Comparison of ENCODE assay signal across 16 mouse cellular contexts in genomic region chr2:56909096-56909865, GRCm38 (mm10).
DNase-seq lines count a peak whose midpoint lies in the region; TF ChIP-seq lines count a peak whose summit lies in the region.
"Had no signal": no experiment of that assay in that cellular context is flagged by ENCODE, and none has a peak within 500 bp of the region (broad histone marks: within the 10 kb centered on the region; RNA-seq: fewer than 3 reads in every experiment).

No protein-coding gene starts in this region.

- H3K9me3 ChIP-seq in ES-E14 (ENCODE audit: control insufficient read depth, insufficient read depth, low read depth, low read length), result no peaks in the 10 kb centered on the region
- H3K9me3 ChIP-seq: forebrain, embryonic 13.5 days; forebrain, embryonic 15.5 days had no signal

- in situ Hi-C loops in ES-E14 (cut with MboI; ENCODE audit: low sequenced_read_pairs in 2 of 2, unreplicated experiment in 2 of 2), result no loop called here

- no peaks in the 10 kb centered on the region for H3K4me1 ChIP-seq in ES-E14 (ENCODE audit: control insufficient read depth in 2 of 2, insufficient read depth in 2 of 2, low read length in 2 of 2, poor library complexity in 1 of 2)
- H3K4me1 ChIP-seq: forebrain, embryonic 13.5 days; forebrain, embryonic 15.5 days had no signal

- no peak overlapping the region for H3K9ac ChIP-seq in ES-E14 (ENCODE audit: insufficient read depth, low read depth, low read length, poor library complexity, severe bottlenecking)
- H3K9ac ChIP-seq: forebrain, embryonic 13.5 days; forebrain, embryonic 15.5 days; forebrain, postnatal 0 days had no signal

- H3K4me3 ChIP-seq in ES-E14 (ENCODE audit: insufficient read depth in 1 of 2, low read depth in 1 of 2, low read length in 2 of 2, poor library complexity in 1 of 2, severe bottlenecking in 1 of 2), result no peak overlapping the region
- H3K4me3 ChIP-seq: forebrain, embryonic 13.5 days; forebrain, embryonic 15.5 days had no signal

- H3K36me3 ChIP-seq in ES-E14 (ENCODE audit: control insufficient read depth, insufficient read depth, low read length, poor library complexity, severe bottlenecking), result no peaks in the 10 kb centered on the region
- H3K36me3 ChIP-seq: forebrain, embryonic 15.5 days had no signal

- no peak overlapping the region for H3K27ac ChIP-seq in ES-E14 (ENCODE audit: insufficient read depth, low read depth, low read length, poor library complexity, severe bottlenecking)
- H3K27ac ChIP-seq: forebrain, embryonic 13.5 days; forebrain, embryonic 15.5 days had no signal

- DNase-seq in ES-CJ7 (ENCODE audit: low read depth, low spot score), result peak; percentile 78
- peak; percentile 33 for DNase-seq in ES-E14 (ENCODE audit: low read depth, low spot score)
- peak; percentile 73 for DNase-seq in ZHBTc4 (ENCODE audit: low read depth, low spot score)
- DNase-seq in frontal cortex, postnatal 14 days (ENCODE audit: low spot score in 2 of 2), result no peak
- no peak for DNase-seq in thymus, adult 18-20 months
- DNase-seq: adrenal gland, adult 8-10 months; adrenal gland, postnatal 14 days; adrenal gland, postnatal 36 days; cerebellum, adult 11-12 months; cerebellum, adult 2 months; cerebellum, adult 9-10 months; cerebellum, postnatal 10 days; cerebellum, postnatal 25 days; forebrain, postnatal 0 days had no signal

TF ChIP-seq in ES-E14, 5 proteins besides CTCF, POLR2A, EP300 and RAD21:
- TF ChIP-seq MAFK (IDR thresholded peaks at IDR 0.05; ENCODE audit: insufficient read depth, low read depth, low read length) (no peak), HCFC1 (IDR thresholded peaks at IDR 0.05; ENCODE audit: borderline replicate concordance, insufficient read depth, low read length) (no peak), ZC3H11A (IDR thresholded peaks at IDR 0.05; ENCODE audit: borderline replicate concordance, low read depth, low read length) (no peak), ZNF384 (IDR thresholded peaks at IDR 0.05; ENCODE audit: low read depth, low read length) (no peak), CHD2 (IDR thresholded peaks at IDR 0.05; ENCODE audit: low read depth, low read length) (no peak)
TF ChIP-seq in ES-E14: peak in this region for 0.

Comparison
In these comparisons a context has a peak if more than half of its experiments do, and no peak if none do; other contexts are left out.
1. DNase-seq: peak in ES-CJ7 (single experiment), ES-E14 (single experiment) and ZHBTc4 (single experiment); none in frontal cortex, postnatal 14 days (0 of 2) and thymus, adult 18-20 months (0 of 2).